Mouse (Mus musculus) embryonic facial prominence, embryonic 12.5 days (tissue): ENCODE data around the gene Gnb4. TPM values are rescaled to one million over a fixed set of nuclear protein-coding genes. Genes with fewer than 3 reads are reported as not detected.

ENCODE experiments used
- ATAC-seq: fragments of 200-750 bp; cut with Nextera tagmentation; 2 replicates; pipeline ENCODE4 v1.8.0; 2017; ENCODE audit not compliant: insufficient number of reproducible peaks, insufficient read depth, low FRiP score, low TSS enrichment
- H3K27ac ChIP-seq: fragments of 300-500 bp; sonication (generic); 2 replicates; pipeline ENCODE4 v1.5.1; 2016; ENCODE audit warnings: mild to moderate bottlenecking
- H3K27me3 ChIP-seq: fragments of 300-500 bp; sonication (generic); 2 replicates; pipeline ENCODE4 v1.6.1; 2016; ENCODE audit warnings: mild to moderate bottlenecking, moderate library complexity
- H3K36me3 ChIP-seq: fragments of 300-500 bp; sonication (generic); 2 replicates; pipeline ENCODE4 v1.6.1; 2016; ENCODE audit warnings: mild to moderate bottlenecking
- H3K4me1 ChIP-seq: fragments of 300-500 bp; sonication (generic); 2 replicates; pipeline ENCODE4 v1.6.1; 2016
- H3K4me2 ChIP-seq: fragments of 300-500 bp; sonication (generic); replicated peaks from 2 replicates; pipeline ENCODE4 v1.6.1; 2016; ENCODE audit warnings: mild to moderate bottlenecking, moderate library complexity
- H3K4me3 ChIP-seq: fragments of 300-500 bp; sonication (generic); 2 replicates; pipeline ENCODE4 v1.5.1; 2016; ENCODE audit warnings: mild to moderate bottlenecking
- H3K9ac ChIP-seq: fragments of 300-500 bp; sonication (generic); 2 replicates; pipeline ENCODE4 v1.6.1; 2016; ENCODE audit warnings: mild to moderate bottlenecking, moderate library complexity
- H3K9me3 ChIP-seq: fragments of 300-500 bp; sonication (generic); 2 replicates; pipeline ENCODE4 v1.6.1; 2016; ENCODE audit warnings: mild to moderate bottlenecking, moderate library complexity
- WGBS: fragments of 180-500 bp; shearing (Covaris S2); methylation state at CpG from one replicate; pipeline ENCODE4 v1.1.7; 2016; 5-methylcytosine and 5-hydroxymethylcytosine counted together
- polyA plus RNA-seq: library from polyadenylated mRNA; unstranded; fragments of >200 nt; fragmentation: Nextera tagmentation; extraction: Ambion mirVana; gene quantifications from 2 replicates; pipeline ENCODE4 v1.2.1, GENCODE M21; 2016

Gnb4 gene
- polyA plus RNA-seq, 1 experiment from 2014 or later, result 63.0 TPM

GRCm38 (mm10) chr3:32644751-32645150 is 28.4 kb upstream of the Gnb4 start:
- H3K4me1 ChIP-seq, result no peaks in the 10 kb centered on the region
- no peak overlapping the region for H3K4me3 ChIP-seq
- H3K27me3 ChIP-seq, result no peaks in the 10 kb centered on the region
- H3K36me3 ChIP-seq, result no peaks in the 10 kb centered on the region
- H3K4me2 ChIP-seq, result no peak overlapping the region
- H3K27ac ChIP-seq, result no peak overlapping the region
- H3K9ac ChIP-seq, result no peak overlapping the region
- 82% methylated on average over 2 of the region's 2 CpGs for WGBS
- no peak for ATAC-seq
- H3K9me3 ChIP-seq, result no peaks in the 10 kb centered on the region

GRCm38 (mm10) chr3:32642116-32642515 is 25.7 kb upstream of the Gnb4 start:
- ATAC-seq, result no peak
- no peaks in the 10 kb centered on the region for H3K9me3 ChIP-seq
- H3K4me1 ChIP-seq, result no peaks in the 10 kb centered on the region
- H3K36me3 ChIP-seq, result no peaks in the 10 kb centered on the region
- H3K4me3 ChIP-seq, result no peak overlapping the region
- no peaks in the 10 kb centered on the region for H3K27me3 ChIP-seq
- 82% methylated on average over 6 of the region's 6 CpGs for WGBS
- no peak overlapping the region for H3K27ac ChIP-seq
- no peak overlapping the region for H3K9ac ChIP-seq
- H3K4me2 ChIP-seq, result no peak overlapping the region

GRCm38 (mm10) chr3:32638240-32638639 is 21.9 kb upstream of the Gnb4 start:
- H3K4me3 ChIP-seq, result no peak overlapping the region
- no peak overlapping the region for H3K9ac ChIP-seq
- H3K4me1 ChIP-seq, result no peaks in the 10 kb centered on the region
- H3K4me2 ChIP-seq, result no peak overlapping the region
- 57% methylated on average over 8 of the region's 8 CpGs for WGBS
- H3K27me3 ChIP-seq, result no peaks in the 10 kb centered on the region
- no peaks in the 10 kb centered on the region for H3K36me3 ChIP-seq
- H3K9me3 ChIP-seq, result no peaks in the 10 kb centered on the region
- ATAC-seq, result no peak
- H3K27ac ChIP-seq, result no peak overlapping the region

- H3K36me3 ChIP-seq, result no peaks in the 10 kb centered on the region
- H3K4me1 ChIP-seq, result no peaks in the 10 kb centered on the region
- no peaks in the 10 kb centered on the region for H3K27me3 ChIP-seq
- H3K4me3 ChIP-seq, result no peak overlapping the region
- 63% methylated on average over 5 of the region's 5 CpGs for WGBS
- H3K27ac ChIP-seq, result no peak overlapping the region
- H3K4me2 ChIP-seq, result no peak overlapping the region
- H3K9ac ChIP-seq, result no peak overlapping the region
- no peak for ATAC-seq
- no peaks in the 10 kb centered on the region for H3K9me3 ChIP-seq
Observed at GRCm38 (mm10) chr3:32632760-32633264, 16.4 kb upstream of the Gnb4 start.

- no peak overlapping the region for H3K4me2 ChIP-seq
- H3K27ac ChIP-seq, result no peak overlapping the region
- WGBS, result 63% methylated on average over 4 of the region's 4 CpGs
- no peaks in the 10 kb centered on the region for H3K9me3 ChIP-seq
- no peaks in the 10 kb centered on the region for H3K36me3 ChIP-seq
- ATAC-seq, result no peak
- no peaks in the 10 kb centered on the region for H3K4me1 ChIP-seq
- no peak overlapping the region for H3K9ac ChIP-seq
- no peaks in the 10 kb centered on the region for H3K27me3 ChIP-seq
- H3K4me3 ChIP-seq, result no peak overlapping the region
Observed at GRCm38 (mm10) chr3:32630210-32630609, 13.8 kb upstream of the Gnb4 start.

- Histone ChIP-seq H3K4me2 (no peak overlapping the region), H3K9me3 (no peaks in the 10 kb centered on the region), H3K27ac (no peak overlapping the region), H3K4me1 (no peaks in the 10 kb centered on the region), H3K4me3 (no peak overlapping the region), H3K36me3 (no peaks in the 10 kb centered on the region), H3K27me3 (no peaks in the 10 kb centered on the region), H3K9ac (no peak overlapping the region)
- 61% methylated on average over 7 of the region's 7 CpGs for WGBS
- ATAC-seq, result no peak
Observed at GRCm38 (mm10) chr3:32628141-32628540, 11.8 kb upstream of the Gnb4 start.

GRCm38 (mm10) chr3:32622106-32622505 is 5.7 kb upstream of the Gnb4 start:
- no peaks in the 10 kb centered on the region for H3K4me1 ChIP-seq
- H3K9me3 ChIP-seq, result no peaks in the 10 kb centered on the region
- H3K36me3 ChIP-seq, result no peaks in the 10 kb centered on the region
- WGBS, result 90% methylated on average over 3 of the region's 3 CpGs
- no peak overlapping the region for H3K4me3 ChIP-seq
- no peak overlapping the region for H3K27ac ChIP-seq
- no peak overlapping the region for H3K4me2 ChIP-seq
- ATAC-seq, result no peak
- no peaks in the 10 kb centered on the region; the same call in 1 of the 2 replicates for H3K27me3 ChIP-seq
- no peak overlapping the region for H3K9ac ChIP-seq

- Histone ChIP-seq H3K9ac (no peak overlapping the region), H3K4me1 (no peaks in the 10 kb centered on the region), H3K4me2 (no peak overlapping the region), H3K36me3 (no peaks in the 10 kb centered on the region), H3K27me3 (no peaks in the 10 kb centered on the region; the same call in 1 of the 2 replicates), H3K4me3 (no peak overlapping the region), H3K9me3 (no peaks in the 10 kb centered on the region), H3K27ac (no peak overlapping the region)
- WGBS, result 97% methylated on average over 1 of the region's 1 CpGs
- ATAC-seq, result no peak
Observed at GRCm38 (mm10) chr3:32621658-32622057, 5.3 kb upstream of the Gnb4 start.

GRCm38 (mm10) chr3:32617053-32617642 is 763 bp upstream of the Gnb4 start:
- peak; percentile 2; the same call in 1 of the 2 replicates for ATAC-seq
- no peaks in the 10 kb centered on the region for H3K9me3 ChIP-seq
- peak overlapping the region; percentile 76 for H3K4me3 ChIP-seq
- H3K4me1 ChIP-seq, result 0 out of 2 replicates have a peak, but pooled peaks cover 3% of the 10 kb centered on the region
- H3K4me2 ChIP-seq, result peak overlapping the region; percentile 55
- H3K27ac ChIP-seq, result peak overlapping the region; percentile 67
- WGBS, result 22% methylated on average over 16 of the region's 16 CpGs
- peak overlapping the region; percentile 72 for H3K9ac ChIP-seq
- H3K36me3 ChIP-seq, result no peaks in the 10 kb centered on the region
- H3K27me3 ChIP-seq, result no peaks in the 10 kb centered on the region; the same call in 1 of the 2 replicates

GRCm38 (mm10) chr3:32616006-32616330 is 417 bp downstream of the Gnb4 start:
- Histone ChIP-seq H3K9me3 (no peaks in the 10 kb centered on the region), H3K27ac (peak overlapping the region; percentile 67; the same call in 1 of the 2 replicates), H3K27me3 (no peaks in the 10 kb centered on the region; the same call in 1 of the 2 replicates), H3K4me3 (peak overlapping the region; percentile 76), H3K9ac (peak overlapping the region; percentile 72), H3K4me2 (peak overlapping the region; percentile 55), H3K4me1 (0 out of 2 replicates have a peak, but pooled peaks cover 3% of the 10 kb centered on the region), H3K36me3 (no peaks in the 10 kb centered on the region)
- WGBS, result 27% methylated on average over 5 of the region's 14 CpGs
- no peak for ATAC-seq

- H3K27ac ChIP-seq, result no peak overlapping the region
- no peak for ATAC-seq
- H3K9ac ChIP-seq, result peak overlapping the region; percentile 72
- peak overlapping the region; percentile 76 for H3K4me3 ChIP-seq
- no peaks in the 10 kb centered on the region; the same call in 1 of the 2 replicates for H3K27me3 ChIP-seq
- peak overlapping the region; percentile 55 for H3K4me2 ChIP-seq
- 56% methylated on average over 5 of the region's 5 CpGs for WGBS
- 0 out of 2 replicates have a peak, but pooled peaks cover 3% of the 10 kb centered on the region for H3K4me1 ChIP-seq
- H3K36me3 ChIP-seq, result no peaks in the 10 kb centered on the region
- H3K9me3 ChIP-seq, result no peaks in the 10 kb centered on the region
Observed at GRCm38 (mm10) chr3:32615376-32615775, 1.0 kb downstream of the Gnb4 start.

- Histone ChIP-seq H3K9ac (no peak overlapping the region), H3K36me3 (no peaks in the 10 kb centered on the region), H3K9me3 (no peaks in the 10 kb centered on the region), H3K4me1 (0 out of 2 replicates have a peak, but pooled peaks cover 3% of the 10 kb centered on the region), H3K4me3 (no peak overlapping the region), H3K27me3 (no peaks in the 10 kb centered on the region; the same call in 1 of the 2 replicates), H3K27ac (no peak overlapping the region), H3K4me2 (no peak overlapping the region)
- no peak for ATAC-seq
- 67% methylated on average over 2 of the region's 2 CpGs for WGBS
Observed at GRCm38 (mm10) chr3:32614786-32615185, 1.6 kb downstream of the Gnb4 start.
